Mouse (Mus musculus) liver, adult 2 months (tissue): ENCODE results near the gene Eif4a1.

Experiments
- CTCF ChIP-seq: fragments of 200-500 bp; IDR thresholded peaks from 2 replicates; pipeline ENCODE4 v1.5.1; 2011; ENCODE audit warnings: low read depth, low read length, control low read depth
- POLR2A ChIP-seq: fragments of 200-500 bp; IDR thresholded peaks from 2 replicates; pipeline ENCODE4 v1.6.1; 2011; ENCODE audit warnings: low read length, control low read depth; ENCODE audit not compliant: insufficient read depth; ENCODE audit errors: extremely low read depth

DNA sequence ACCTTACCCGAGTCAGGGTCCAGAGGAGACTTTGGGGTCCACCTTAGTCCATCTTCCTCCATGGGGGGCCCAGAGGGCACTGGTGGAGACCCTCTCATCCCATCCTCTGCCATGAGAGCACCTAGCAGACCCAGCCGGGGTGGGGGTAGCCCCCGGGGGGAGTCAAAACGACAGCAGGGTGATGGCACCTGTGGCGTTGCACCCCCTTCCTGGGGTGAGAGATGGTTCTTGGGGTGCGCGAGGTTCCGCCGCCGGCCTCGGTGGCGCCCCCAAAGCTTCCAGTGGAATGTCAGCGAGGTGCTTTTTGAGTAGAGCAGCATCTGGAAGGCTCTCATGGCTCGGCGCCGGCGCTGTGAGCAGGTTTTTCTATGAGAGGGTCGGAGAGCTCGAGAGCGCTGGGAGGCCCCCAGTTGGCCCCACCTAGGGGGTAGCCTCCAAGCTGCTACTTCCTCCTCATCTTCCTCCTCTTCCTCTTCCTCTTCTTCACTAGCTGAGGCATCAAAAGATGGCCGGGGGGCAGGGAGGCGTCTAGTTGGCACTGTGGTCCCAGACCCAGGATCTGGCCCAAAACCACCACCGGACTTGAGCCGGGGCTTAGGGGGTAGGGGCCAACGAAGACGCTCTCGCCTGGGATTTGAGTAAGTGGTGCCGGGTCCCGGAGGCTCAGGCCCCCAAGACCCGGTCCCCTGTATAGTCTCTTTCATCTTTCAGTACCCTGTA, 8.1 kb upstream of the Eif4a1 start:
- TF ChIP-seq POLR2A (no peak), CTCF (no peak)
